Mouse (Mus musculus): ENCODE measurements around the gene Gabbr2.

Gene Gabbr2

DNA sequence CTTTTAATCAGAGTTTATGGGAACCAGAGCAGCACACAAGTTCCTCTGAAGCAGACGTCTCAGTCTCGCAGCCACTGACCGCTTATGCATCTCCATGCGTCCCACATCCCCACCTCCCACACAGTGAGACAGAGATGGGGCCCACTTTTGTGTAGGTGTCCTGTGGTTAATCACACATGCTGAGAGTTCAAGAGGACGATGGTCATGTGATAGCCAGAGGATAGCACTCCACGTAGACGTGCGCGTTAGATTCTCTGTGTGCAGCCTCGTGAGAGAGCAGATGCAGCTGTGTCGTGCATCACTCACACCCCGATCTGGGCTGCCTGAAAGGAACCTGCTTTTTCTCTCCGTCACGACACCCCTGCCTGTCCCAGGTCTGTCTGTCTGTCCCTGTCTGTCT is 167.9 kb downstream of the Gabbr2 start:
- DNase-seq (ENCODE audit: low read depth, low spot score) = no peak

- no peak for DNase-seq (ENCODE audit: low read depth, low spot score)
These were observed 170.0 kb downstream of the Gabbr2 start for GRCm38 (mm10) chr4:46821709-46822108.

GRCm38 (mm10) chr4:46814954-46815353 is 176.7 kb downstream of the Gabbr2 start:
- DNase-seq (ENCODE audit: low read depth, low spot score) = no peak

DNA sequence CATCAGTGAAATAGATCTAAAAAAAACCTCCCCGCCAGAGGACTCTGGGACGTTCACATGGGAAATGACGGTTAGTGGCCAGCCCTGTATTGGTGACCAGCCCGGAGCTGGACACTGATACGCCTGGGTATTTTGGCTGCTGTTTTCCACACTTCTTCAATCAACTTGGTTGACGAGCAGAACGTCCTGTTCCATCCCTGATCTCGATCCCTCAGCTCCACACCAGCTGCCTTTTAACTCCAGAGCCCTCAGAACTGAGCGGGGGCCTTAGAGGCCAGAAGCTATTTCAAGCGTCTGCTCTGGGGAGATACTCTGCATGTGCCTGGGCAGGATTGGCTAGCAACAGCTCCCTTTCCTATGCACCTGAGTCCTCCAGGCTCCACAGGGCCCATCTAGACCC is 177.4 kb downstream of the Gabbr2 start:
- DNase-seq (ENCODE audit: low read depth, low spot score) = no peak

GRCm38 (mm10) chr4:46811165-46811564 is 180.5 kb downstream of the Gabbr2 start:
- DNase-seq (ENCODE audit: low read depth, low spot score) = no peak

- no peak for DNase-seq (ENCODE audit: low read depth, low spot score)
These were observed 184.8 kb downstream of the Gabbr2 start for GRCm38 (mm10) chr4:46806876-46807275.

- DNase-seq (ENCODE audit: low read depth, low spot score) = no peak
These were observed 185.8 kb downstream of the Gabbr2 start for GRCm38 (mm10) chr4:46805910-46806309.

GRCm38 (mm10) chr4:46802386-46802785 is 189.3 kb downstream of the Gabbr2 start:
- no peak for DNase-seq (ENCODE audit: low read depth, low spot score)

GRCm38 (mm10) chr4:46799904-46800303 is 191.8 kb downstream of the Gabbr2 start:
- no peak for DNase-seq (ENCODE audit: low read depth, low spot score)

DNA sequence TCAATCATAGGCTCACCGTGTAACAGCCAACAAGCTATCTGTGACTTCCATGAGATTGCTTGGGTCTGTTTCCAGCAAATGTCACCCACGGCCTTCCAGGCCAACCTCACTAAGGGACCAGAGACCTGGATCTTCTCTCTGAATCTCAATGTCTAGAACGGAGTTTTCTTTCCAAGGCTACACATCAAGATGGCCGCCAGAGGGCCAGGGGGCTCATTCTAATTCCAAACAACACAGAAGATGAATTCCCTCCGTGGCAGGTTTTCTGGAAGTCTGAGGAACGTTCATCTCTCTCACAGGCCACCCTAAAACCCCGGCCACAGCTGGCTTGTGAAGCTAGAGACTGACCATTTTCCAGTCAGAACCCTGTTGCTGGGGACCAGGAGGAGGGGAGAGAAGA is 196.0 kb downstream of the Gabbr2 start:
- DNase-seq (ENCODE audit: low read depth, low spot score) = no peak

DNA sequence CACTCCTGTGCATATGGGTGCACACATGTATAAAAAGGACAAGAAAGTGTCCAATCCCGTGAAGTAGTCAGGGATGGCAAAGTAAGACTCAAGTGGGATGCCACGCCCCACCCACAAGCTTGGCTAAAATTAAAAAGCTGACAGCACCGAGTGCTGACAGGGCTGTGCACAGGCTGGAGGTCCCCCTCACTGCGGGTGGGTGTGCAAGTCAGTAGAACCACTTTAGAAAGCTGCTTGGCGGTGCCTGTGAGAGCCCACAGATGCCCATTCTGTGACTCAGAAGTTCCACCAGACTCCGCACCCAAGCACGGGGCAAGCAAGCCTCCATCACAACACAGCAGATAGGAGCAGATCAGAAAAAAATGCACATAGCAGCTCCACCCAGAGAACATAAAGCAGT is 197.1 kb downstream of the Gabbr2 start:
- no peak for DNase-seq (ENCODE audit: low read depth, low spot score)

DNA sequence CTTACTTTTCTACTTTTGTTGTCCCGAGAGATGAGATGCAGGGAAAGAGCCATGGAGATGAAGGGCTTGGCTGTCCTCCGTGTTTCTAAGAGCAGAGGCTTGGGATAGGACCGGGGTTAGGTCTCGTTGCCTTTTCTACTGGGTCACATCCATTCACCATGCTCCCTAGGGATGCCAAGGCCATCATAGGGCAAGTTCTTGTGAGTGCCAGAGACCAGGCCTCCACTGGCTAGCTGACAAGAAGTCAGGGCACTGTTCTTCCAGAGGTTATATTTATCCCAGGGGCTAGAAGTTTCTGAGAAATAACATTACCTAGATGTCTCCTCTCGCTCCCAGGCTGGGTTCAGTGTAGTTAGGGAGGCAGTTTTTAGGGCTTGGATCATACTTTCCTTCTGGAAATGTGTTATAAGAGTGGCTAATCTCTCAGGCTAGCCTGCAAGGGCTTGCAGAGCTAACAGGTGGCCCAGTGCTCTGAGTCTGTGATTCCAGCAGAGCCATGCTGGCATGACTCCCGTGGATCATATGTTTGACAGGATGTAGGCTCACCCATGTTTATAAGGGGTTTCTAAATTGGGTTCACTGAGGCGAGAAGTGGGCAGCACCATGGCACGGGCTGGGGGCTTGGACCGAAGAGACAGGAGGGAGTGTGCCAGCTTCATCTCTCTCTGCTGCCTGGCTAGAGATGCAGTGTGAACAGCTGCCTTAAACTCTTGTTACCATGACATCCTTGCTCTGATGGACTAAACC is 199.2 kb downstream of the Gabbr2 start:
- DNase-seq (ENCODE audit: low read depth, low spot score) = no peak

GRCm38 (mm10) chr4:46791268-46791951 is 200.3 kb downstream of the Gabbr2 start:
- DNase-seq (ENCODE audit: low read depth, low spot score) = no peak

GRCm38 (mm10) chr4:46790609-46791267 is 200.9 kb downstream of the Gabbr2 start:
- no peak for DNase-seq (ENCODE audit: low read depth, low spot score)

- DNase-seq (ENCODE audit: low read depth, low spot score) = no peak
These were observed 207.1 kb downstream of the Gabbr2 start for GRCm38 (mm10) chr4:46784430-46785049.

DNA sequence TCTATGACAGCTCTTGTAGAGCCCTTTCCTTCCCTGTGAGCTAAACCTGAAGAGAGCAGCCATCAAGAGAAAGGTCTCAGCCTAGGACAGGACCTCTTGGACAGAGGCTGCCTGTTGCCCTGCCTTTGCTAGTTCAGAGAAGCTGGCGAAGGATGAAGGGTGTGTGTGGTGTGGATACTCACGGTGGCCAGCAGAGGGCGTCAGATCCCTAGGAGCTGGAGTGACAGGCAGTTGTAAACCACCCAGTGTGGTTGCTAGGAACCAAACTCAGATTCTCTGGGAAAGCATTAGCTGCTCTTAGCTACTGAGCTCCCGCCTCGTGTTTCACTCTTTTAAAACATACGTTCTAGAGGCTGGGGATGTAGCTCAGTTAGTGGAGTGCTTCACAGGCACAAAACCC is 210.6 kb downstream of the Gabbr2 start:
- DNase-seq (ENCODE audit: low read depth, low spot score) = no peak

DNA sequence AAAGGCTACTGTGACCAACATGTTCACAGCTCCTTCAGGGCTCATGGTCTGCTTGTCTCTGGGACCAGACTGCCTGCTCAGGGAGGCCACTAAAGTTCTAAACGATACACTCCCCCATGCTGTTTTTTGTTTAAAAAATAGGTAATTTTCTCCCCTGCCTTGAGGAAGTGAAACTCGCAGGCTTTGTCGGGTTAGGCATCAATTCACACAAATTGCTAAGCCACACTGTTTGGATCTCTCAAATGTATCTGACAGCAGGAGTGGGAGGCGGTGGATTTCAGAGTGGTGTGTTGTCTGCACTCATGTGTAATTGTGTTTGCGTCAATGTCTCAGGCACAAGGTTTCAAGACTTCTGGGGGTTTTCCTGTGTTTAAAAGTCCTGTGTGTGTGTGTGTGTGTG is 215.7 kb downstream of the Gabbr2 start:
- no peak for DNase-seq (ENCODE audit: low read depth, low spot score)

- no peak for DNase-seq (ENCODE audit: low read depth, low spot score)
These were observed 217.0 kb downstream of the Gabbr2 start for GRCm38 (mm10) chr4:46774652-46775051.

DNA sequence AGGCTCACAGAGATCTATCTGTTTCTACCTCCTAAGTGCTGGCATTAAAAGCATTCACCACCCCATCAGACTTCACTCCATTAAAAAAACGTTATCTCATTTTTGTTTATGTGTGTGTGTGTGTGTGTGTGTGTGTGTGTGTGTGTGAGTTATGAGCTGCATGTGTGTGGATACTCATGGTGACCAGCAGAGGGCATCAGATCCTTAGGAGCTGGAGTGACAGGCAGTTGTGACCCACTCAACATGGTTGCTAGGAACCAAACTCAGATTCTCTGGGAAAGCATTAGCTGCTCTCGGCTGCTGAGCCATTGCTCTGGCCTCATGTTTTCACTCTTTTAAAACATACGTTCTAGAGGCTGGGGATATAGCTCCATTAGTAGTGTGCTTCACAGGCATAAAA is 218.4 kb downstream of the Gabbr2 start:
- no peak for DNase-seq (ENCODE audit: low read depth, low spot score)

GRCm38 (mm10) chr4:46772591-46772990 is 219.1 kb downstream of the Gabbr2 start:
- no peak for DNase-seq (ENCODE audit: low read depth, low spot score)

GRCm38 (mm10) chr4:46771116-46771515 is 220.6 kb downstream of the Gabbr2 start:
- no peak for DNase-seq (ENCODE audit: low read depth, low spot score)

- DNase-seq (ENCODE audit: low read depth, low spot score) = no peak
These were observed 221.0 kb downstream of the Gabbr2 start for GRCm38 (mm10) chr4:46770635-46771034.
